Comparison of ENCODE assay signal across 34 mouse cellular contexts in the genomic region with DNA sequence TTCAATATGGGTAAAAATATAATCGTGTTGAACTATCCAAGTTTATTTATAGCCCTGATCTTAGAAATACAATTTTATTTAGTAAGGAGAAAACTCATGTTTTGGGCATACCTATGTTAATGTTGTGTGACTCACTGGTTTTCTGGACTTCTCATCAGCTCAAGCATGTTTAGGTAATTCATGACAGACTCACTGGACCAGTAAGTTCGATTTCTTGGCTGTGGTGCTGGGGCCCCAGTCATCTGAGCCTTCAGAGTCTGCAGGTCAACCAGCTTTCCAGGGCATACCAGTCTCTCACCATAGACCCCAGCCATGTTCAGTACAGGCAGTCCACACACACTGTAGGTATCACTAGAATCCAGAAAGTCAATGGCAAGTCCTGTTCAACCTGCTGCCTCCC.
"Had no signal": no experiment of that assay in that cellular context is flagged by ENCODE, and none has a peak within 500 bp of the region (broad histone marks: within the 10 kb centered on the region; RNA-seq: fewer than 3 reads in every experiment).

No protein-coding gene starts in this region.

- H3K27ac ChIP-seq: heart, embryonic 10.5 days; heart, embryonic 13.5 days; heart, embryonic 15.5 days; hindbrain, embryonic 10.5 days; hindbrain, embryonic 12.5 days; hindbrain, embryonic 13.5 days; hindbrain, embryonic 14.5 days; hindbrain, embryonic 15.5 days; hindbrain, postnatal 0 days; intestine, embryonic 15.5 days; kidney, embryonic 15.5 days; kidney, postnatal 0 days; left cerebral cortex, adult 2 months had no signal

- ATAC-seq: hindbrain, embryonic 16.5 days; hindbrain, postnatal 0 days; inflammation-experienced regulatory T-cells, adult 6 months; intestine, embryonic 15.5 days; intestine, embryonic 16.5 days; intestine, postnatal 0 days had no signal

- H3K4me3 ChIP-seq: heart, embryonic 10.5 days; heart, embryonic 12.5 days; heart, embryonic 13.5 days; heart, embryonic 15.5 days; hindbrain, embryonic 10.5 days; hindbrain, embryonic 12.5 days; hindbrain, embryonic 13.5 days; hindbrain, embryonic 15.5 days; intestine, embryonic 15.5 days; kidney, embryonic 15.5 days; left cerebral cortex, adult 2 months had no signal

- H3K27me3 ChIP-seq: heart, embryonic 12.5 days; heart, embryonic 13.5 days; heart, embryonic 15.5 days; hindbrain, embryonic 12.5 days; hindbrain, embryonic 13.5 days; hindbrain, embryonic 15.5 days; intestine, embryonic 15.5 days; kidney, embryonic 15.5 days had no signal

- H3K9ac ChIP-seq: heart, embryonic 12.5 days; heart, embryonic 13.5 days; heart, embryonic 15.5 days; hindbrain, embryonic 12.5 days; hindbrain, embryonic 13.5 days; hindbrain, embryonic 14.5 days; hindbrain, embryonic 15.5 days; intestine, embryonic 15.5 days; kidney, embryonic 15.5 days had no signal

- H3K36me3 ChIP-seq: heart, embryonic 10.5 days; heart, embryonic 12.5 days; heart, embryonic 13.5 days; heart, embryonic 15.5 days; hindbrain, embryonic 10.5 days; hindbrain, embryonic 12.5 days; hindbrain, embryonic 13.5 days; hindbrain, embryonic 15.5 days; intestine, embryonic 15.5 days; kidney, embryonic 15.5 days had no signal

- H3K4me1 ChIP-seq: heart, embryonic 10.5 days; heart, embryonic 12.5 days; heart, embryonic 13.5 days; heart, embryonic 15.5 days; hindbrain, embryonic 10.5 days; hindbrain, embryonic 12.5 days; hindbrain, embryonic 13.5 days; hindbrain, embryonic 15.5 days; intestine, embryonic 15.5 days had no signal

- DNase-seq: heart, postnatal 10 days; heart, postnatal 14 days; heart, postnatal 36 days; heart, postnatal 4 days; kidney, adult 11 months; kidney, adult 18-20 months; kidney, adult 2 months; kidney, adult 8-10 months; kidney, adult 9 months; kidney, postnatal 10 days; kidney, postnatal 14 days; kidney, postnatal 25 days; kidney, postnatal 36 days; kidney, postnatal 4 days; layer of hippocampus, adult 9-11 months; layer of hippocampus, postnatal 36 days had no signal
